Mouse (Mus musculus) liver, postnatal 0 days (tissue): ENCODE measurements around the gene Cbx5. TPM values are rescaled to one million over a fixed set of nuclear protein-coding genes. Genes with fewer than 3 reads are reported as not detected.
"Not testable (repeated sequence)": the region's sequence is repeated elsewhere in the genome, so short reads cannot be mapped to it uniquely, and the experiment has no call there.

Experiments
- ATAC-seq: fragments of 200-750 bp; cut with Nextera tagmentation; 2 replicates; pipeline ENCODE4 v1.8.0; 2017; ENCODE audit warnings: mild to moderate bottlenecking, moderate library complexity
- DNase-seq: peaks from one replicate; pipeline ENCODE4 v3.0.0-alpha.2; 2016
- H3K27ac ChIP-seq: fragments of 300-500 bp; sonication (generic); 2 replicates; pipeline ENCODE4 v1.5.1; 2014; ENCODE audit warnings: antibody characterized with exemption, moderate library complexity, mild to moderate bottlenecking, low read depth
- H3K27me3 ChIP-seq: fragments of 300-500 bp; sonication (generic); 2 replicates; pipeline ENCODE4 v1.6.1; 2014; ENCODE audit warnings: low read length, control low read depth, mixed read lengths; ENCODE audit not compliant: insufficient read depth
- H3K36me3 ChIP-seq: fragments of 300-500 bp; sonication (generic); replicated peaks from 2 replicates; pipeline ENCODE4 v1.6.1; 2014; ENCODE audit warnings: mild to moderate bottlenecking, control low read depth, low read length, moderate library complexity, mixed read lengths; ENCODE audit not compliant: insufficient read depth
- H3K4me1 ChIP-seq: fragments of 300-500 bp; sonication (generic); 2 replicates; pipeline ENCODE4 v1.6.1; 2014; ENCODE audit warnings: antibody characterized with exemption, mild to moderate bottlenecking, control low read depth; ENCODE audit not compliant: insufficient read depth
- H3K4me2 ChIP-seq: fragments of 300-500 bp; sonication (generic); 2 replicates; pipeline ENCODE4 v1.6.1; 2014; ENCODE audit warnings: low read depth, mild to moderate bottlenecking, low read length, moderate library complexity, mixed read lengths
- H3K4me3 ChIP-seq: fragments of 300-500 bp; sonication (generic); 2 replicates; pipeline ENCODE4 v1.5.1; 2014; ENCODE audit warnings: low read depth, low read length
- H3K9ac ChIP-seq: fragments of 300-500 bp; sonication (generic); replicated peaks from 2 replicates; pipeline ENCODE4 v1.6.1; 2014; ENCODE audit warnings: mild to moderate bottlenecking, moderate library complexity
- H3K9me3 ChIP-seq: fragments of 300-500 bp; sonication (generic); 2 replicates; pipeline ENCODE4 v1.6.1; 2016; ENCODE audit warnings: mild to moderate bottlenecking, control low read depth, low read length, mixed read lengths
- CTCF ChIP-seq: sonication (generic); IDR thresholded peaks from 2 replicates; pipeline ENCODE4 v1.5.1; 2016; ENCODE audit warnings: antibody characterized with exemption, low read depth
- EP300 ChIP-seq: IDR thresholded peaks from 2 replicates; pipeline ENCODE4 v1.6.1; 2016; ENCODE audit warnings: antibody characterized with exemption, low read depth, mild to moderate bottlenecking
- WGBS: fragments of 180-500 bp; shearing (Covaris S2); extraction: QIAGEN DNeasy Blood & Tissue Kit; methylation state at CpG from one replicate; pipeline ENCODE4 v1.1.7; 2014; ENCODE audit not compliant: insufficient replicate concordance; 5-methylcytosine and 5-hydroxymethylcytosine counted together
- polyA plus RNA-seq: library from polyadenylated mRNA; unstranded; fragments of >200 nt; fragmentation: Nextera tagmentation; extraction: Ambion mirVana; gene quantifications from 2 replicates; pipeline ENCODE4 v1.2.1, GENCODE M21; 2015

Cbx5 gene
- polyA plus RNA-seq, 1 experiment from 2014 or later = 23.3 TPM

- no peaks in the 10 kb centered on the region for H3K27me3 ChIP-seq
- H3K4me2 ChIP-seq = 0 out of 2 replicates have a peak overlapping the region, but pooled peaks have one; percentile 24
- WGBS = 76% methylated on average over 9 of the region's 9 CpGs
- H3K4me1 ChIP-seq = peaks cover 23% of the 10 kb centered on the region
- no peaks in the 10 kb centered on the region for H3K9me3 ChIP-seq
- peak; percentile 18 for DNase-seq
- TF ChIP-seq EP300 (no peak), CTCF (no peak)
- no peak overlapping the region for H3K9ac ChIP-seq
- 0 out of 2 replicates have a peak overlapping the region, but pooled peaks have one; percentile 4 for H3K27ac ChIP-seq
- H3K4me3 ChIP-seq = no peak overlapping the region
- no peak for ATAC-seq
- H3K36me3 ChIP-seq = peaks cover 84% of the 10 kb centered on the region
These were observed 7.6 kb upstream of the Cbx5 start for GRCm38 (mm10) chr15:103247078-103247781.

- 62% methylated on average over 6 of the region's 6 CpGs for WGBS
- no peak for ATAC-seq
- peak; percentile 34 for DNase-seq
- peak overlapping the region; percentile 30; the same call in 1 of the 2 replicates for H3K4me2 ChIP-seq
- no peaks in the 10 kb centered on the region for H3K27me3 ChIP-seq
- H3K36me3 ChIP-seq = peaks cover 85% of the 10 kb centered on the region
- H3K27ac ChIP-seq = 0 out of 2 replicates have a peak overlapping the region, but pooled peaks have one; percentile 29
- H3K9ac ChIP-seq = no peak overlapping the region
- TF ChIP-seq EP300 = no peak
- TF ChIP-seq CTCF = no peak
- H3K4me1 ChIP-seq = peaks cover 17% of the 10 kb centered on the region
- H3K9me3 ChIP-seq = no peaks in the 10 kb centered on the region
- no peak overlapping the region for H3K4me3 ChIP-seq
These were observed 6.0 kb upstream of the Cbx5 start for GRCm38 (mm10) chr15:103245616-103246015.

GRCm38 (mm10) chr15:103242885-103243284 is 3.3 kb upstream of the Cbx5 start:
- no peak overlapping the region for H3K27ac ChIP-seq

GRCm38 (mm10) chr15:103241071-103242018 is 1.7 kb upstream of the Cbx5 start:
- peak overlapping the region; percentile 83 for H3K4me2 ChIP-seq
- H3K36me3 ChIP-seq = peaks cover 46% of the 10 kb centered on the region
- peaks cover 16% of the 10 kb centered on the region for H3K4me1 ChIP-seq
- not testable (repeated sequence) for ATAC-seq, H3K9me3 ChIP-seq, H3K27me3 ChIP-seq, DNase-seq
- 3% methylated on average over 12 of the region's 12 CpGs for WGBS
- H3K4me3 ChIP-seq = peak overlapping the region; percentile 62
- H3K27ac ChIP-seq = peak overlapping the region; percentile 84
- peak overlapping the region; percentile 66 for H3K9ac ChIP-seq

More at GRCm38 (mm10) chr15:103242885-103243284, 3.3 kb upstream of the Cbx5 start:
- Histone ChIP-seq H3K36me3 (peaks cover 61% of the 10 kb centered on the region), H3K9ac (peak overlapping the region; percentile 66), H3K4me1 (peaks cover 12% of the 10 kb centered on the region), H3K9me3 (no peaks in the 10 kb centered on the region), H3K27me3 (no peaks in the 10 kb centered on the region), H3K4me3 (peak overlapping the region; percentile 62), H3K4me2 (peak overlapping the region; percentile 83)
- TF ChIP-seq EP300 (no peak), CTCF (no peak)
- DNase-seq = peak; percentile 25
- WGBS = 52% methylated on average over 8 of the region's 8 CpGs
- no peak for ATAC-seq

- peak; percentile 91 for DNase-seq
- Histone ChIP-seq H3K4me3 (peak within 1 kb of the TSS; percentile 62), H3K4me2 (peak within 1 kb of the TSS; percentile 83), H3K9ac (peak within 1 kb of the TSS; percentile 74), H3K27ac (peak within 1 kb of the TSS; percentile 86), H3K4me1 (peaks cover 13% of the 10 kb centered on the region), H3K9me3 (no peaks in the 10 kb centered on the region), H3K27me3 (no peaks in the 10 kb centered on the region), H3K36me3 (peaks cover 38% of the 10 kb centered on the region)
- WGBS = under 1% methylated on average over 47 of the region's 47 CpGs
- ATAC-seq = peak; percentile 83
- no peak; the same call in 1 of the 2 replicates for TF ChIP-seq EP300
- no peak for TF ChIP-seq CTCF
These were observed 778 bp upstream of the Cbx5 start, which contains the start of gene Hnrnpa1 for GRCm38 (mm10) chr15:103240160-103241028. Gene Hnrnpa1 (plus strand): TSS chr15:103240432.
